Mouse (Mus musculus): ENCODE data around the gene Myo9b.

- TF ChIP-seq CTCF (IDR thresholded peaks at IDR 0.05; ENCODE audit: borderline replicate concordance, extremely low read depth, insufficient read depth, insufficient read length) (no peak), POLR2A (IDR thresholded peaks at IDR 0.05; ENCODE audit: borderline replicate concordance, extremely low read depth, insufficient read depth, insufficient read length, poor library complexity, severe bottlenecking) (no peak)
Measured at GRCm38 (mm10) chr8:71370711-71371235, 98.3 kb downstream of the Myo9b start.
